Mouse (Mus musculus) mature B cell (primary cell): ENCODE measurements around the gene Pld5.
"Not testable (repeated sequence)": the region's sequence is repeated elsewhere in the genome, so short reads cannot be mapped to it uniquely, and the experiment has no call there.

Experiments used
- in situ Hi-C: fragments of 300-500 bp; cut with MboI; formaldehyde crosslinking; loops from 2 replicates; pipeline ENCODE4 v1.14.3; 2019

Pld5 gene

DNA sequence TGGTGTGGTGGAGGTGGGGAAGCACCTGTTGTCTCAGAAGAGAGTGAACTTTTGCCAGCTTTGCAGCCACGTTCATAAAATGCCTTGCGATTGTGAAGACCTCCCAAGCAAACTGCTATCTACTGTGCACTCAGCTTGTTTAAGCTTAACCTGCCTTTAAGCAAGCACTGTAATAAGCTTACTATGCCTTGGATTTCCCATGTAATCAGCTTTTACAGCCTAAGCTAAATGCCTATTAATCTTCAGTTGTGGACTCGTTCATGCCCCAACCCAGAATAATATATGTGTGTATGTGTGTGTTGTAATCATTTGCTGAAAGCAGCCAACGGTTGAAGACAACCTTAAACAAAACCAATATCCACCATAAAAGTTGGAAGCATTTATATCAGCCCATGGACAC is 232.1 kb downstream of the Pld5 start:
- in situ Hi-C loops, result no loop called here

DNA sequence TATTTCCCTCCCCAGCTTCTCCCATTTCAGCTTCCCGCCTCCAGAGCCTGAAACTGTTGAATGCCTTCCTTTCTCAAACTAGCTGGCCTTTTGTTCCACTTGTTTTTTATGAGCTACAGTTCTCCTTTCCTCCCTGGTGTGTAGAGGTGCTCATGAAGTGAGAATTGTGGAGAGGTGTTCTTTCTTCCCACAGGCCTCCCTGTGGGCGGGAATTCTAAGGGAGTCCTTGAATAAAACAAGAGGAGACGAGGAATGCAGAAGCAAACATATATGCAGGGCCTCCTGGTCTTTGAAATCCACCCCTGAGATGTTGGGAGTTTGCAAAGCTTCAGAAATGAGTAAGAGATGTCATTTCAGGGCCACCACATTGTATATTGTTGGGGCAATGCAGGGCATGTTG is 235.2 kb downstream of the Pld5 start:
- in situ Hi-C loops, result no loop called here

DNA sequence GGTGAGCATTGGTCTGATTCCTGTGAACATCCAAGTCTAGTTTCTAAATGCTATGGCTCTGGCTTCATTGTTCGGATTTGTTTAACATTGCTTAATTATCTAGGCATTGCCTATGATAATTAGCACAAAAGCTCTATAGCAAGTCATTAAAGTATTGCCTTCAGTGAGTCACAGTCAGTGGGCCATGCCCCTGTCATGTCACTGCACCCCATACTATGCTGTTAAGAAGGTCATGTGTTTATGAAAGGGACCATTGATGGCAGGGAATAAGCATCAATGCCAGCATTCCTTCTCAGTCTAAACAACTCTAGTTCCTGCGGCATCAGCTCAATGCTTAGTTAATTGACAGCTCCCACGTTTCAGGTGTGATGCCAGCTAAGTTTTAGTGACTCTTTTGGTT is 239.1 kb downstream of the Pld5 start:
- in situ Hi-C loops, result no loop called here

DNA sequence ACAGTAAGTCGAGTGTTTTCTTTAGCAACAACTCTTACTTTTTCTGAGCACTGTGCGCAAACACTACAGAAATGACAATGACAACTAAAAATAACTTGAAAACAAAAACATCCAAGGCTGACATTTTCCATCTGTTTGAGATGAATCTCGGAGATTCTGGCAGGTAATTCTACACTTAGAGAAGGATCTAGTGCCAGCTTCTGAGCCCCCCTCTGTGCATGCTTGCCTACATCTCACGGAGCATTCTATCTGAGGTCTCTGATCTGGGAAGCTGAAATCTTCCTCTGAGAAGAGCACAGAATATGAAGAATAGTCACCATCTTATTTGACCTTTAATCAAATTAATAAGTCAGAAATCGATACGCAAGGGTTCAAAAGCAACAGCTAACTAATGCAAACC is 240.4 kb downstream of the Pld5 start:
- in situ Hi-C loops, result no loop called here

DNA sequence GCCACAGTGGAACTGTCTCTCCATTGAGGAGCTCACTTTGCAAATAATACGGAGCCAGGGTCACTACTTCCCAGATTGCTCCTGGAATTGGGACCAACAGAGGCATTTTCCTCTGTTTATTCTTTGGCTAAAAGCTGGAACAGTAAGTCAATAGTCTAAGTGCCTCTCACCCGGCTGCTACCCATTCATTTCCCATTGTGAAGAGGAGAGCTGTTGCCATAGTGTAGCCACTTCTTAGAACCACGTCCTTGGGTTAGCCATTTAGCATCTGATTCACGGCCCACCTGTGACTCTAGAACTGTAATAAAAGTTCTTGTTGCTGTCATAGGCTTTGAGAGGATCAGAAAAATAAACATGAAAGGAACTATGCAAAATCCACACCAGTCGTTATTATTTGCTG is 241.4 kb downstream of the Pld5 start:
- in situ Hi-C loops, result no loop called here

DNA sequence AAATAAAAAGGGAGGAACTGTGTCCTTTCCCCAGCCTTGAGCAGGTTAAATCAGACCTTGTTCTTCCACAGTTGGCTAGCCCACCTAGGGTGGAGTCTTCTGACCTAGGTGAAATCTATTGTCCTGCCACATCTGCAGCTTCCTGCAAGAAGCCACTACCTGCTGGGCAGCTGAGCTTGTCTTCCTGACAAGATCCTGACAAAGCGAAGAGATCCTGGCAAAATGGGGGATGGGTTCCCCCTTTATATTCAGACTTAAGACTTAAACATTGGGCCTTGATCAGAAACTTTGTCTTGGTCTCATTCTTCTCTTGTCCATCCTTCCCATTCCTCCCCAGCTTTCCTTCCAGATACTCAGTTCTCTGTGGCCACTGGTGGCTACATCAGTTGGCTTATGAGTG is 246.0 kb downstream of the Pld5 start:
- in situ Hi-C loops, result no loop called here

DNA sequence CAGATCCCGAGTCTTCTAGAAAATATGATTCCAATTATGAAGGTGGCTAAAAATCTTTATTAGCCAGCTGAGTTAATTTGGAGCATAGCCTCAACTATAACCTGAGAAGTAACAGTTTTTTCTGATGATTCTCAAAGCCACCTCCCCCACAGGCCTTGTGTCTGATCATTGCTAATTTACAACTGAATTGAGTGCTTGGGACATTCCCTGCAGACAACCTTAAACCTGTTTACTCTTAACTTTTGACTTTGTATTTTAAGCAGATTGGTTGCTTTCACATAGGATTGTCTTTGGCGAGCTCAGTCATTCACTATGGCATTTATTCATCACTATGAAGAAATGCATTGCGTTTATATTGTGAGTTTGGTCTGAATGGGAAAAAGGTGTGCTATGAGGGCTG is 246.7 kb downstream of the Pld5 start:
- in situ Hi-C loops, result no loop called here

DNA sequence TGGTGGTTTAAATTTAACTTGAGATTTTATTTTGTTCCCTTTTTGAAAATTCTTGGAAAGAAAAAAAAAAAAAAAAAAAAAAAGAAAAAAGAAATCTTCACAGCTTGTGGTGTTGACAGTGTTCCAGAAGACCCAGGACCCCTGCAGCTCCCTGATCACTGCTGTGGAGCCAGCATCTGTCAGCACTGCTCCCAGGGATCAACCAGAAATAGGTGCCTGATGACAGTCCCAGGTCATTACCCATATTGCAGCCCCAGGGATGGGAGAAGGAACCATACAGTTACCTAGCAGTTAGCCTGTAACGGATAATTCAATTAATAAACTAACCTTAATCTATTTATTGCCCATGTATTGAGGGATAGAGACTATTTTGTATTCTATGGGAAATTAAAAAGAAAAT is 250.6 kb downstream of the Pld5 start:
- in situ Hi-C loops, result no loop called here

DNA sequence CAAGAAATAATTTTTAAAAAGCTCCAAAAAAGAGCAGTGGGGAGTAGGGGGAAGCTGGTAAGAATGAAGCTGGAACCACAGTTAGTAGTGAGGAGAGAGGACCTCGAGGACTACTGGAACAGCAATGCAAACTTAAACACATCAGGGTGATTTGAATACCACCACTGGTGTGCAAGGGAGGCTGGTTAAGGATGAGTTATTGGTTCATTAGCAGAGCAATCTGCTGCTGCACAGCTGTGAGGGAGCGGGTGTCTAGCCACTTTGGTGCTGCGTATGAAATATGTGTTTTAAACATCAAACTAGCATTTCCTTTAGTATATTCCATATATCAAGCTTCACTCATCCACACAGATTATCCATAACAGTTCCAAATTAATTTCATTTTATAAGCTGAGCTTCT is 256.6 kb downstream of the Pld5 start:
- in situ Hi-C loops, result no loop called here

DNA sequence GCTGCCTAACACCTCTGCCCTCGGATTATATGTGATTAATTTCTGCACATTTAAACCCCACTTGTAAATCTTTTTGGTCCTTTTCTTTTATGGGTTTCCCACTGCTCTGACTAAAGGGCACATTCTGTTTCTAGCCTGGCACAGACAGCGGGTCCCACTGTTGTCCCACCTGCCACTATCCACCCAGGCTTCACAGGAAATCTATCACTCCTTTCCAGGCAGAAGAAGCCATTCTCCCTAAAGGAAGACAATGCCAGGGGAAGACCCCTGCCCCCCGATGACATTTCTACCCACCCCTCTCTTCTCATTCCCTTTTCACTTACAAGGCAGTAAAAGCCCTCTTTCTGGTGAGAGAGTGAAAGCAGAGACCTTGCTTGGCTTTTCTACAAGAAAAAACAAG is 259.0 kb downstream of the Pld5 start:
- in situ Hi-C loops, result no loop called here

DNA sequence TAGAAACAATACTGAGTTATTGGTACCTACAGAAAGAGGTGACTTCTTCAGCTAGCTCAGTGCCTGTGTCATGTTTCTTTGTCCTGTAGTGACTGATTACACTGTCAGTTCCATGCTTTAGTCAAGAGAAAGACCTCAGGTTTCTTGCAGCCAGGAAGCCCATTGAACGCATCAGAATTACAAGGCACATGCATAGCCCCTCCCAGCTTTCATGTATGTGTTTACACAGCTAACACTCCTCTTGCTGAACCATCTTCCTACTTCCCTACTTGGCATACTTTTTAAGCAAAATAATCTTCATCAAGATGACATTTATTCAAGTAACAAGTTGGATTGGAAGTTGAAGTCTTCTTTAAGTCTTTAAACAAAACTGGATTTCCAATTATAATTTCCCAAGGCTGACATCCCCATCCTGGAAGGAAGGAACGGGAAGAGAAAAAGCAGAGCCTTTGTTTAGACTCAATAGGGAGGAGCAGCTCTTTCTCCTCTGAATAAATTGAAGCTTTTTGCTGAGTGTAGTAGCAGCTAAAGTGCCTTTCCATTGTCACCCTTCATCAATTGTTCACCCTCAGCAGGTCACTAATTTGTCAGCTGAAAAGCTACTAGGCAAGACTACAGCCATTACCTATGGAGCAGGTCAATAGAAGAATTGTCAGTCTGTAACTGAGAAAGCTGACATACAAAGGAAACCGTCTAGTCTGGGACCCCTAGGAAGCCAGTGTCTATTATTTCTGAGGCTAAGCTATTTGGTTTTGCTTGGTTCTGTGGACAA is 261.4 kb downstream of the Pld5 start:
- in situ Hi-C loops, result no loop called here

DNA sequence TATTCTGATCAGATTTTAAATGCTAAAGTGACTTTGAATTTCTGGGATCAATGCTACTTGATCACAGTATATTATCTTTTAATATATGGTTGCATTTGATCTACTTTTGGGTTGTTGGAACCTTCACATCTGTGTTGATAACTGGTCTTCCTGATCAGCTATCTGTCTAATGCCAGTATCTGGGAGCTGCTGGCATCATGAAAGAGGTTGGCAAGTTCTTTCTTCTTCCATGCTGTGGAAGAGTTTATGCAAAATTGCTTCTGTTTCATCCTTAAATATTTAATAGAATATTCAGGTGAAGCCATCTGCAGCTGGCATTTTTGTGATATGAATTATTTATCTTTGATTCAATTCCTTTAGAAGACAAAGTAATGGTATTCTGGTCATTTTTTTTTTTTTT is 263.6 kb downstream of the Pld5 start:
- in situ Hi-C loops, result no loop called here

DNA sequence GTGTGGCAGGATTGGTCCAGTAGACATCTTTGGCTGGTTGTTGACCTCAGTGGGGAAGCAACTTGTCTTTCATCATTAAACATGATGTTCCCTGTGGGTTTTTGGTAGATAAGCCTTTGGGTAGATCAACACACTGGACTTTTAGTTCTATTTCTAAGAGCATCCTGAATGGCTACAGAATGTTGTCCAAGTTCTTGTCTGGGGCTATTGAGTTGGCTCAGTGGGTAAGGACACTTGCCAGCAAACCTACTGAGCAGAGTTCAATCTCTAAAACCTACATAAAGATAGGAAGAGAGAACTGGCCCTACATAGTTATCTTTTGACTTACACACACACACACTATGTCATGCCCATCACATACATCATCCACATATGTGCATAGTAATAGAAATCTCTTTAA is 264.0 kb downstream of the Pld5 start:
- in situ Hi-C loops, result no loop called here

DNA sequence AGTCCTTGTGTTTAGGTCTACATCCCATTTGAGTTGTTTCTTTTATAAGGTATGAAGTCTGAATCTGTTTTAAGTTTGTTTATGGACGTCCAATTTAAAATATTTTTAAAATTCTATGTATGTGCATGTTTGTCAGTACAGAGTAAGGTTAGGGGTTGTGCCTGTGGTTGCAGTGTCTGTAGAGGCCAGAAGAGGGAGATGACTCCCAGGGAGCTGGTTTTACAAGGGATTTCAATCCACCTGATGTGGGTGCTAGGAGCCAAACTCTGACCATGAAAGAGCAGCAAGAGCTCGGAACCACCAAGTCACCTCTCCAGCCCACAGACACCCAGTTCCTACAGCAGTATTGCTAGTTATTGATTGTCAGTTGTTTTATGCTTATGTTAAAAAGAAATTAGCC is 266.7 kb downstream of the Pld5 start:
- in situ Hi-C loops, result no loop called here

DNA sequence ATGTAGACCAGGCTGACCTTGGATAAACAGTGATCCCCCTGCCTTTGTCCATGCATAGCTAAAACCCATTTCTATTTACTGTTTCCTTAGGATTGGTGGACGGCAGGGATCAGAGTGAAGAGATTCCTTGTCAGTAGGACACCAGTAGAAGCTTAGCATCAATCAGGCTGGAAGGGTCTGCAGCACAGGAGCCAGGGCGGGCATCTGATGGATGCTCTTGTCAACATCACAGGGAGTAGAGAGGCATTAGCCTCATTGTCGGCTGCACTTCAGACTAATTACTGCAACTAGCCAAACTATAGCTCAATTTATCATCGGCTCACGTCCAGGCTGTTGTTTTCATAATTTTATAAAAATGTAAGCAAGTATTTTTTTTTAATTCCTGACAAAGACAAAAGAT is 274.5 kb downstream of the Pld5 start:
- in situ Hi-C loops, result no loop called here

DNA sequence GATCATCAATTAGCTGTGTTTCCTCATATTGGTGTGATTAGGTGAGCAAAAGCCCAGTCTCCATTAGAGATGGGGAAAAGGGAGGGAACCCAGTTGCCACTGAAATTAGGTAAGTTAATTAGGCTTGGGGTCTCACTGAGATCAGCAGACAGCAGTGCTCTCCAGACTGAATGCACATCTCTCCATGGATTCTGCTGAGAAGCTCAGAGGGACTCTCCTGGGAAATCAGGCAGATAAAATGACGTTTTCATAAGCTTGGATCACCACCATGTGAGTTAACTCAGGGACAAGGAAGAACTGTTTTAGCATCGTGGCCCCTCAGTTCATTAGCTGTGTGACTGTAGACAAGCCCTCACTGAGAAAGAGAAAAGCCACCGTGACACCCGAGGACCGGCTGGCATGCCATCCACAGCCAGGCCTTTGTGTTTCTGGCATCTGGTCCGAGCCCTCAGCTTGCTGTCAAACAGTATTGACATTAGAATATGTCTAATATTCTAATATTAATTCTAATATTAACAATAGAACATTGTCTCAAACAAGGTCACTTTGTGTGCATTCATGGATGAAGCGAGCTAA is 277.9 kb downstream of the Pld5 start:
- in situ Hi-C loops, result no loop called here

DNA sequence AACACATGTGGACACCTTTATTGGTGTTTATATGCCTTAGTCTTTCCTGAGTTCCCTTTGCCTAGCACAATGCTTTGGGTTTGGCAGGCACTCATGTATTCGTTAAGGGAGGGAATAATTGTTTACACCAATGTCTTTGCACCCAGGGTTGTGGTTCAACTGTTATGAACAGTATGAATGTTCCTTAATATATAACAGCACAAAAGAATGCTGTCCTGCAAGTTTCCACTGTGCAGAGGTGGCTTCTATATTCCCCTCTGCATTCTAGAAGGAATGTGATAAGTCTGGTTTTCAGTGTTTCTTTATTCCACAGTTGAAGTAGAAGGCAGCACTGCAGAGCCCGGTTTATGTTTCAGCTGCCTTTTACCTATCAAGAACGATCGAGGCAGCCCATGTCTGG is 286.2 kb downstream of the Pld5 start:
- in situ Hi-C loops, result no loop called here

DNA sequence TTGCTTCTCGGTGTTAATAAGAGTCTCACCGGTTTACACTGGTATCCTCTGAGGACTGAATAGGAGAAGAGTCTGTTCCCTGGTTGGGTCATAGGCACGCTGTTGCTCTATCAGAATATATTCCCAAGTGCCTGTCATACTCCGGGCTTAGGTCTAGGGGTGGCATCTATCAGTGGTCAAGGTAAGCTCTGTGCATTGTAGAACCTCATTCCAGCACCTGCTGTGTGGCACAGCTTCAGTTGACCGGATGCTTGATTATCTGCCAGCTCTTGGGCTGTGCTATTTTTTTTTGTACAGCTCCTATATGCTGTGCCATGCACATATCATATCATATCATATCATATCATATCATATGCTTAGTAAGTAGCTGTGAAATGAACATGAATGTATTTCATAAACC is 286.7 kb downstream of the Pld5 start:
- in situ Hi-C loops, result no loop called here

DNA sequence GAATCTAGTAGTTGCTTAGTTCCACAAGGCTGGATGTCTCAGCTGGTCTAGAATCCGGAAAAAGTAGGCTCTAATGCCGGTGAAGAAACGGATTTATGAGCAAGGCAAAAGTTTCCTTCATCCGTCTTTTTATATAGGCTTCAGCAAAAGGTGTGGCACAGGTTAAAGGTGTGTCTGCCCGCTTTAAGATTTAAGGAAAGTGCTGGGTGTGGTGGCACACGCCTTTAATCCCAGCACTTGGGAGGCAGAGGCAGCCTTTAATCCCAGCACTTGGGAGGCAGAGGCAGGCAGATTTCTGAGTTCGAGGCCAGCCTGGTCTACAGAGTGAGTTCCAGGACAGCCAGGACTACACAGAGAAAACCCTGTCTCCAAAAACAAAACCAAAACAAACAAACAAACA is 296.1 kb downstream of the Pld5 start, which contains the start of gene Rbm8a2:
TSS of gene Rbm8a2 (minus strand) at position 101 of the 400 bp plus-strand sequence.
- in situ Hi-C loops, result not testable (repeated sequence)

DNA sequence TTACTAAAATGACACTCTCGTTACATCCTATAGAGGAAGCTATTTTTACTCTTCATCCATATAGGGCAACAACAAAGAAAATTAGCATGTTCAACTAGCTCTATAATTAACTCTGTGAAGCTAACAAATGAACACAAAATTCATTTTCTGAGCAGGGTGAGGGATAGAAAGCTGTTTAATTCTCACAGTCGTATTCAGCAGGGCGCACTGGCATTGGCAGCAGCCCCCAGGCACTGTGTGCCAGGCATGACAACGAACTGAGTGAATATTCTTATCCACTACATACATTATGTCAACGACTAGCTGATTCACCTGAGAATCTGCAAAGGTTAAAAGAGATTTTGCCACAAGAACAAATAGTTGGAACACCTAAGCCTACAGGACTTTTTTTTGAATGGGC is 304.4 kb downstream of the Pld5 start:
- in situ Hi-C loops, result no loop called here

DNA sequence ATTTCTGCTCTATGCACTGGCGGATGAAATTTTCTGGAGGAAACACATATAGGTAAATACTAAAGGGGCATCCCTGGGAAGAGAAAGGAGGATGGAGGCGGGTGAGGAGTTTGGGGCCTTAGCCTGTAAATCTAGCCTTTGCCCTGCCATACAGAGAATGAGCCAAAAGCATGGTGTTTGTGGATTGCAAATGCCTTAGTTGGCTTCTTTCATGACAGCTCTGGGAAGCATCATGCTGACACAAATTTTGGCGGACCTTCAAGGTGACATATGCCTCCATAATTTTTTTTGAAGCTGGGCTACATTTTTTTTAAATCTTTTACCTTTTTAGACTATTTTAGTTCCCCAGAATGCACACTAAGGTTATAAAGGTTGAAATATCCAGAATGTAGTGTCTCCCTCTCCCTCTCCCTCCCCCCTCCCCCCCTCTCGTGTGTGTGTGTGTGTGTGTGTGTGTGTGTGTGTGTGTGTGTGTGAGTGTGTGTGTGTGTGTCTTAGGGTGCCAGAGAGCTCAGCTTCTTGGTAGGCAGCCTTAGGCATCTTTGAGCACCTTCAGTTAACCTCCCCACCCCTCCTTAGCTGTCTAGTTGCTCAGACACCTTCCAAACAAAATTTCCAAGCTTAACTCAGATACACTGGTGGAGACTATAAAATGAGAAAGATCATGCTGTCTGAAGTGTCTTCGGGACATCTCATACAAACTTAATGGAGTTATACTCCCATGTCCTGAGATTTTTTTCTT is 307.9 kb downstream of the Pld5 start:
- in situ Hi-C loops, result no loop called here

DNA sequence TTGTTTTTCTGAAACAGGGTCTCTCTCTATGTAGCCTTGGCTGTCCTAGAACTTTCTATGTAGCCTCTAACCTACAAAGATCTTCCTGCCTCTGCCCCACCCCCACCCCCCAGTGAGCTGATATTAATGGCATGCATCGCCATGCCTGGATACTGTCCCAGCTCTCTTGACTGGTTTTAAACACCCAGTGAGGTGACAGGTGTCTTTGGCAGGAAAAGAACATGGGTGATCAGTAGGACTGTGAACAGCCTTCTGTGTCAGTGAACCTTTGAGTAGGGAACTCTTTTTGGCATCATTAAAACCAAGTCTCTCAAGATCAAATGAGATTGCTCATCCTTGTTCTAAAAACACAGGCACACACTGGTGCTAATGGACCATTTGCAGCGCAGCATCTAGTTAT is 313.3 kb downstream of the Pld5 start:
- in situ Hi-C loops, result no loop called here

DNA sequence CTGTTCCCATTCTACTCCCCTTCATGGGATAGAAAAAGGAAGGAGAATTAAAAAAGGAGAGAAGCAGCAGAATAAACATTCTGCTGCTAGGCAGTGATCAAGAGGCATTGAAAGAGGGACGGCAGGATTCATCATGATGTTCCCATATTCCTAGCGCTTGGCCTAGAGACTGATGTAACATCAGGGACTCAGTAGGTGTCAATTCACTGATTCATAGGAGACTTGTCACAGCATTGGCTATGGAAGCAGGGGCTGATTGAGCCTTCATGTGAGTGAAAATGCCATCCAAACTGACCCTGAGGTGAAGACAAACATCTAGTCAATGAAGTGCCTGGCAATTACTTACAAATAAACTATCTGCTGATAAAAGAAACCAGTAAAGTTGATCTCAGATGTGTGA is 324.3 kb downstream of the Pld5 start:
- in situ Hi-C loops, result no loop called here
